ENCODE assay signal across 1 mouse cellular context in the genomic region with DNA sequence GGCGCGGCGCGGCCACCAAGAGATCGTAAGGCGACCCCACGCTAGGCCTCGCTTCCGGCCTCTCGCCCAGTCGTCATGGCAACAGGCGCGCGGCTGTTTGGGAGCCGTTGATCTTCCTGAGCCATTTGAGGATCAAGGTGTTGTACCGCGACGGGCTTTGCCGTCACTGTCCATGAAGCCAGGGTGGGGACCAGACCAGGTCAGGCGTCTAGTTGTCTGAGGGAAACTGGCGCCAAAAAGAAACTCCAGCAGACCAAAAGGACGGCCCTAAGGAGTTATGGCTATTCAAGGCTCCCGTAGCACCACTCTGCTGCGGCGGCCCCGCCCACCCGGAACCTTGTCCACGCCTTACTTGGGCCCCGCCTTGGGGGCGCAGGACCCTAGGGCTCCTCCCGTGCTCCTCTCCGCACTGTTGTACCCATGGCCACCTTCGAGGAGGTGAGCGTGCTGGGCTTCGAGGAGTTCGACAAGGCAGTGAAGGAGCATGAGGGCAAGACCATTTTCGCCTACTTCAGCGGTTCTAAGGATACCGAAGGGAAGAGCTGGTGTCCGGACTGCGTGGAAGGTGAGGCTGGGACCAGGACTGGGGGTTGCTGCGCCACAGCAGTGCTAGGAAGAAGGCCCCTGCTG.
A peak's percentile ranks its signal among the peaks of the same experiment; 100 is the strongest.
TF ChIP-seq lines count a peak whose summit lies in the region.

TSS of gene 4933427D14Rik (minus strand) at position 256 of the 630 bp plus-strand sequence.
TSS of gene Txndc17 (plus strand) at position 344 of the 630 bp plus-strand sequence.

TF ChIP-seq in CH12.LX, 34 proteins besides CTCF, POLR2A, EP300 and RAD21 (continued from another document):
- TF ChIP-seq JUND (conservative IDR thresholded peaks at IDR 0.05; ENCODE audit: low read depth, low read length) (no peak), HCFC1 (IDR thresholded peaks at IDR 0.05; ENCODE audit: low read depth, low read length) (peak; percentile 85), JUN (IDR thresholded peaks at IDR 0.05; ENCODE audit: insufficient read depth, low read depth, low read length) (no peak), ZKSCAN1 (IDR thresholded peaks at IDR 0.05; ENCODE audit: borderline replicate concordance, low read depth, low read length) (no peak), NRF1 (IDR thresholded peaks at IDR 0.05; ENCODE audit: low read depth, low read length) (no peak; the same call in 1 of the 2 replicates), TBP (conservative IDR thresholded peaks at IDR 0.05; ENCODE audit: low read depth, low read length) (peak; percentile 69; the same call in 1 of the 2 replicates), E2F4 (IDR thresholded peaks at IDR 0.05; ENCODE audit: insufficient replicate concordance, low read depth, low read length) (0 out of 2 replicates have a peak, but pooled peaks have one; percentile 74), ETS1 (conservative IDR thresholded peaks at IDR 0.05; ENCODE audit: low read depth, low read length) (no peak), GABPA (IDR thresholded peaks at IDR 0.05; ENCODE audit: insufficient replicate concordance, low read depth, low read length) (no peak), PAX5 (IDR thresholded peaks at IDR 0.05; ENCODE audit: low read length) (no peak), SIN3A (IDR thresholded peaks at IDR 0.05; ENCODE audit: low read length) (peak; percentile 97), ZMIZ1 (IDR thresholded peaks at IDR 0.05; ENCODE audit: low read depth, low read length) (no peak), MYC (IDR thresholded peaks at IDR 0.05; ENCODE audit: low read depth, low read length) (no peak), RCOR1 (conservative IDR thresholded peaks at IDR 0.05; ENCODE audit: low read depth, low read length) (no peak), TCF12 (IDR thresholded peaks at IDR 0.05; ENCODE audit: low read depth, low read length) (no peak; the same call in 1 of the 2 replicates), MAZ (IDR thresholded peaks at IDR 0.05; ENCODE audit: low read depth, low read length) (peak; percentile 71), MAX (IDR thresholded peaks at IDR 0.05; ENCODE audit: low read length) (no peak), SMC3 (IDR thresholded peaks at IDR 0.05; ENCODE audit: low read depth, low read length) (no peak), ZNF384 (IDR thresholded peaks at IDR 0.05; ENCODE audit: low read depth, low read length) (no peak), NELFE (IDR thresholded peaks at IDR 0.05; ENCODE audit: low read depth, low read length) (peak; percentile 61), POLR2AphosphoS2 (IDR thresholded peaks at IDR 0.05; ENCODE audit: low read depth, low read length) (peak; percentile 62; the same call in 1 of the 2 replicates)
TF ChIP-seq in CH12.LX: peak in this region for 10.
